14 mouse cellular contexts compared by ENCODE assay signal in genomic region chr11:57683931-57684330, GRCm38 (mm10). TPM values are rescaled to one million over a fixed set of nuclear protein-coding genes. Genes with fewer than 3 reads are reported as not detected.
DNase-seq lines count a peak whose midpoint lies in the region; ATAC-seq and TF ChIP-seq lines count a peak whose summit lies in the region.
"Had no signal": no experiment of that assay in that cellular context is flagged by ENCODE, and none has a peak within 500 bp of the region (broad histone marks: within the 10 kb centered on the region; RNA-seq: fewer than 3 reads in every experiment).

No protein-coding gene starts in this region.

- no peaks in the 10 kb centered on the region for H3K27me3 ChIP-seq in midbrain, postnatal 0 days (ENCODE audit: insufficient read depth, low read length)
- H3K27me3 ChIP-seq in midbrain, embryonic 15.5 days (replicated peaks) = no peaks in the 10 kb centered on the region
- no peaks in the 10 kb centered on the region for H3K27me3 ChIP-seq in embryonic facial prominence, embryonic 15.5 days
- H3K27me3 ChIP-seq in limb, embryonic 12.5 days = no peaks in the 10 kb centered on the region; the same call in 1 of the 2 replicates

- H3K4me3 ChIP-seq in midbrain, postnatal 0 days (ENCODE audit: low read depth, low read length) = no peak overlapping the region
- H3K4me3 ChIP-seq in midbrain, embryonic 15.5 days = no peak overlapping the region
- no peak overlapping the region for H3K4me3 ChIP-seq in embryonic facial prominence, embryonic 15.5 days (replicated peaks)
- no peak overlapping the region for H3K4me3 ChIP-seq in limb, embryonic 12.5 days (replicated peaks)
- H3K4me3 ChIP-seq: forebrain, embryonic 10.5 days; midbrain, embryonic 13.5 days had no signal

- no peak for ATAC-seq in midbrain, postnatal 0 days (ENCODE audit: low FRiP score)
- no peak for ATAC-seq in midbrain, embryonic 15.5 days (replicated peaks)
- ATAC-seq in embryonic facial prominence, embryonic 15.5 days (ENCODE audit: insufficient number of reproducible peaks, low FRiP score, low TSS enrichment, low read depth) = peak; percentile 49; the same call in 1 of the 2 replicates
- ATAC-seq in limb, embryonic 12.5 days (ENCODE audit: insufficient number of reproducible peaks, insufficient read depth, low FRiP score, low TSS enrichment, low read depth) = peak; percentile 58; the same call in 1 of the 2 replicates
- ATAC-seq: midbrain, embryonic 13.5 days had no signal

- WGBS in midbrain, postnatal 0 days = 45% methylated on average over 8 of the region's 8 CpGs
- WGBS in midbrain, embryonic 15.5 days = 49% methylated on average over 8 of the region's 8 CpGs
- WGBS in embryonic facial prominence, embryonic 15.5 days = 57% methylated on average over 8 of the region's 8 CpGs
- 8% methylated on average over 8 of the region's 8 CpGs for WGBS in limb, embryonic 12.5 days

- H3K27ac ChIP-seq in midbrain, postnatal 0 days (ENCODE audit: low read depth, low read length) = no peak overlapping the region
- H3K27ac ChIP-seq in midbrain, embryonic 15.5 days = no peak overlapping the region; the same call in 1 of the 2 replicates
- H3K27ac ChIP-seq in embryonic facial prominence, embryonic 15.5 days (replicated peaks) = no peak overlapping the region
- no peak overlapping the region; the same call in 1 of the 2 replicates for H3K27ac ChIP-seq in limb, embryonic 12.5 days
- H3K27ac ChIP-seq: forebrain, embryonic 10.5 days had no signal

- H3K4me2 ChIP-seq in midbrain, postnatal 0 days (ENCODE audit: low read depth, low read length, poor library complexity, severe bottlenecking) = no peak overlapping the region
- no peak overlapping the region for H3K4me2 ChIP-seq in midbrain, embryonic 15.5 days
- H3K4me2 ChIP-seq in embryonic facial prominence, embryonic 15.5 days (replicated peaks) = no peak overlapping the region
- H3K4me2 ChIP-seq in limb, embryonic 12.5 days = peak overlapping the region; percentile 6; the same call in 1 of the 2 replicates
- H3K4me2 ChIP-seq: midbrain, embryonic 13.5 days had no signal

- H3K36me3 ChIP-seq in midbrain, postnatal 0 days (ENCODE audit: insufficient read depth, low read length) = no peaks in the 10 kb centered on the region
- H3K36me3 ChIP-seq in midbrain, embryonic 15.5 days (replicated peaks) = no peaks in the 10 kb centered on the region
- no peaks in the 10 kb centered on the region for H3K36me3 ChIP-seq in embryonic facial prominence, embryonic 15.5 days
- H3K36me3 ChIP-seq in limb, embryonic 12.5 days = no peaks in the 10 kb centered on the region; the same call in 1 of the 2 replicates
- H3K36me3 ChIP-seq: midbrain, embryonic 13.5 days had no signal

- no peak for DNase-seq in midbrain, postnatal 0 days (ENCODE audit: low spot score)
- DNase-seq in embryo, embryonic 10.5 days (ENCODE audit: low spot score) = no peak
- DNase-seq in kidney, adult 18-20 months = no peak
- DNase-seq in lung, postnatal 4 days = no peak
- DNase-seq: heart, adult 11 months; heart, postnatal 10 days; kidney, adult 8-10 months; layer of hippocampus, adult 9-11 months; lung, postnatal 10 days had no signal

- peaks cover 5% of the 10 kb centered on the region for H3K4me1 ChIP-seq in midbrain, postnatal 0 days (ENCODE audit: insufficient read depth, low read length)
- H3K4me1 ChIP-seq in midbrain, embryonic 15.5 days = peaks cover 46% of the 10 kb centered on the region
- H3K4me1 ChIP-seq in embryonic facial prominence, embryonic 15.5 days = peaks cover 34% of the 10 kb centered on the region
- H3K4me1 ChIP-seq in limb, embryonic 12.5 days (replicated peaks) = peaks cover 63% of the 10 kb centered on the region

- 0 out of 2 replicates have a peak overlapping the region, but pooled peaks have one; percentile 0 for H3K9ac ChIP-seq in midbrain, postnatal 0 days (replicated peaks; ENCODE audit: low read length, poor library complexity, severe bottlenecking)
- H3K9ac ChIP-seq in midbrain, embryonic 15.5 days = no peak overlapping the region
- H3K9ac ChIP-seq in embryonic facial prominence, embryonic 15.5 days = no peak overlapping the region
- H3K9ac ChIP-seq in limb, embryonic 12.5 days (replicated peaks) = no peak overlapping the region
- H3K9ac ChIP-seq: midbrain, embryonic 13.5 days had no signal

- no peak for TF ChIP-seq CTCF in midbrain, postnatal 0 days (IDR thresholded peaks at IDR 0.05)

- no peaks in the 10 kb centered on the region for H3K9me3 ChIP-seq in midbrain, postnatal 0 days (ENCODE audit: low read length)
- H3K9me3 ChIP-seq in midbrain, embryonic 15.5 days = no peaks in the 10 kb centered on the region
- no peaks in the 10 kb centered on the region for H3K9me3 ChIP-seq in embryonic facial prominence, embryonic 15.5 days (replicated peaks)
- no peaks in the 10 kb centered on the region for H3K9me3 ChIP-seq in limb, embryonic 12.5 days
- H3K9me3 ChIP-seq: midbrain, embryonic 13.5 days had no signal

RNA-seq across cellular contexts. Expression of gene Galnt10, which starts 38.7 kb away (rescaled TPM):
- total RNA-seq in midbrain, postnatal 0 days (2014; rRNA removed) = 21.3 and 26.0 TPM in 2 replicates
- 11.8 and 12.0 TPM in 2 replicates for polyA plus RNA-seq in midbrain, postnatal 0 days (2015; fragmentation: Nextera tagmentation; extraction: Ambion mirVana)
- polyA plus RNA-seq in midbrain, embryonic 15.5 days (2015; fragmentation: Nextera tagmentation; extraction: Ambion mirVana) = 16.4 and 16.5 TPM in 2 replicates
- polyA plus RNA-seq in embryonic facial prominence, embryonic 15.5 days (2015; fragmentation: Nextera tagmentation; extraction: Ambion mirVana) = 26.3 and 27.5 TPM in 2 replicates
- polyA plus RNA-seq in limb, embryonic 12.5 days (2016; fragmentation: Nextera tagmentation; extraction: Ambion mirVana) = 31.4 and 35.0 TPM in 2 replicates

Comparison
In these comparisons a context has a peak if more than half of its experiments do, and no peak if none do; other contexts are left out.
1. ATAC-seq: peak in embryonic facial prominence, embryonic 15.5 days (single experiment) and limb, embryonic 12.5 days (single experiment); none in midbrain, postnatal 0 days (single experiment) and midbrain, embryonic 15.5 days (single experiment).